Mouse (Mus musculus) CH12F3 (cell line): ENCODE measurements at regions not wholly inside any gene's neighbourhood (a gene's known extent, or its start where the extent isn't known, plus 50 kb on each side); places are given as distances from the start of the nearest gene placed in this dataset.

Experiments
- in situ Hi-C: fragments of 300-500 bp; cut with MboI; formaldehyde crosslinking; loops from 2 replicates; pipeline ENCODE4 v1.14.3; 2020; ENCODE audit warnings: low sequenced_read_pairs

- in situ Hi-C loops = no loop called here
Observed at GRCm38 (mm10) chr2:47424910-47425309, 1389.0 kb upstream of the Acvr2a start.

- in situ Hi-C loops = no loop called here
Observed at GRCm38 (mm10) chr2:47429843-47430242, 1384.1 kb upstream of the Acvr2a start.

GRCm38 (mm10) chr2:47466043-47466442 is 1347.9 kb upstream of the Acvr2a start:
- in situ Hi-C loops = no loop called here

- in situ Hi-C loops = loop anchor here (10.0 kb wide), 1 partner anchor 1393 kb away; no protein-coding TSS in a partner anchor
Observed at GRCm38 (mm10) chr2:47491874-47492539, 1321.9 kb upstream of the Acvr2a start.
